ENCODE assay signal across 9 mouse cellular contexts in genomic region chr16:30389210-30389684, GRCm38 (mm10). TPM values are rescaled to one million over a fixed set of nuclear protein-coding genes. Genes with fewer than 3 reads are reported as not detected.
DNase-seq lines count a peak whose midpoint lies in the region; ATAC-seq and TF ChIP-seq lines count a peak whose summit lies in the region.
"Had no signal": no experiment of that assay in that cellular context is flagged by ENCODE, and none has a peak within 500 bp of the region (broad histone marks: within the 10 kb centered on the region; RNA-seq: fewer than 3 reads in every experiment).

No protein-coding gene starts in this region.

- H3K9me3 ChIP-seq in hindbrain, embryonic 12.5 days (replicated peaks): no peaks in the 10 kb centered on the region
- H3K9me3 ChIP-seq in limb, embryonic 12.5 days: peaks cover 7% of the 10 kb centered on the region; the same call in 1 of the 2 replicates
- H3K9me3 ChIP-seq in midbrain, embryonic 11.5 days (ENCODE audit: control insufficient read depth, low read length): no peaks in the 10 kb centered on the region

- WGBS in hindbrain, embryonic 12.5 days: 7% methylated on average over 17 of the region's 17 CpGs
- 5% methylated on average over 17 of the region's 17 CpGs for WGBS in limb, embryonic 12.5 days
- 6% methylated on average over 17 of the region's 17 CpGs for WGBS in midbrain, embryonic 11.5 days
- WGBS in spleen, adult 2 months: 3% methylated on average over 17 of the region's 17 CpGs

- H3K4me2 ChIP-seq in hindbrain, embryonic 12.5 days (replicated peaks): peak overlapping the region; percentile 95
- H3K4me2 ChIP-seq in limb, embryonic 12.5 days: peak overlapping the region; percentile 92
- H3K4me2 ChIP-seq in midbrain, embryonic 11.5 days: peak overlapping the region; percentile 95

- TF ChIP-seq CTCF in embryonic fibroblast, embryonic 13.5 days (IDR thresholded peaks at IDR 0.05; ENCODE audit: borderline replicate concordance, insufficient read depth, low read length): no peak
- TF ChIP-seq CTCF in spleen, adult 2 months (IDR thresholded peaks at IDR 0.05; ENCODE audit: extremely low read depth, insufficient read depth, insufficient read length, insufficient replicate concordance): no peak

- peaks cover 8% of the 10 kb centered on the region for H3K4me1 ChIP-seq in embryonic fibroblast, embryonic 13.5 days (ENCODE audit: control insufficient read depth, insufficient read depth, low read length)
- H3K4me1 ChIP-seq in hindbrain, embryonic 12.5 days: peaks cover 20% of the 10 kb centered on the region
- H3K4me1 ChIP-seq in limb, embryonic 12.5 days (replicated peaks): peaks cover 20% of the 10 kb centered on the region
- H3K4me1 ChIP-seq in midbrain, embryonic 11.5 days (ENCODE audit: control insufficient read depth, insufficient read depth, low read length): peaks cover 9% of the 10 kb centered on the region
- H3K4me1 ChIP-seq in spleen, adult 2 months (ENCODE audit: control insufficient read depth, insufficient read depth, insufficient read length): peaks cover 13% of the 10 kb centered on the region; the same call in 1 of the 2 replicates

- peak; percentile 7; the same call in 1 of the 2 replicates for ATAC-seq in hindbrain, embryonic 12.5 days (ENCODE audit: low FRiP score)
- ATAC-seq in limb, embryonic 12.5 days (ENCODE audit: insufficient number of reproducible peaks, insufficient read depth, low FRiP score, low TSS enrichment, low read depth): no peak
- ATAC-seq in midbrain, embryonic 11.5 days (ENCODE audit: low FRiP score): peak; percentile 18

- no peaks in the 10 kb centered on the region for H3K36me3 ChIP-seq in hindbrain, embryonic 12.5 days
- H3K36me3 ChIP-seq in limb, embryonic 12.5 days: peaks cover 7% of the 10 kb centered on the region
- no peaks in the 10 kb centered on the region for H3K36me3 ChIP-seq in midbrain, embryonic 11.5 days (ENCODE audit: control insufficient read depth, insufficient read depth, low read length)
- no peaks in the 10 kb centered on the region for H3K36me3 ChIP-seq in spleen, adult 2 months (ENCODE audit: control insufficient read depth, insufficient read depth, low read length)

- H3K4me3 ChIP-seq in embryonic fibroblast, embryonic 13.5 days (ENCODE audit: insufficient read depth, low read length): peak overlapping the region; percentile 54
- peak overlapping the region; percentile 94 for H3K4me3 ChIP-seq in hindbrain, embryonic 12.5 days
- H3K4me3 ChIP-seq in limb, embryonic 12.5 days (replicated peaks): peak overlapping the region; percentile 97
- H3K4me3 ChIP-seq in midbrain, embryonic 11.5 days (ENCODE audit: low read depth, low read length): peak overlapping the region; percentile 97
- peak overlapping the region; percentile 94 for H3K4me3 ChIP-seq in spleen, adult 2 months (ENCODE audit: extremely low read depth, insufficient read depth, insufficient read length)

- H3K9ac ChIP-seq in hindbrain, embryonic 12.5 days: peak overlapping the region; percentile 96
- peak overlapping the region; percentile 95; the same call in 1 of the 2 replicates for H3K9ac ChIP-seq in limb, embryonic 12.5 days (replicated peaks)
- peak overlapping the region; percentile 91 for H3K9ac ChIP-seq in midbrain, embryonic 11.5 days (ENCODE audit: low read length)

- no peak for TF ChIP-seq POLR2A in embryonic fibroblast, embryonic 13.5 days (IDR thresholded peaks at IDR 0.05; ENCODE audit: low read depth, low read length)
- TF ChIP-seq POLR2A in spleen, adult 2 months (IDR thresholded peaks at IDR 0.05; ENCODE audit: low read depth, low read length): no peak

- H3K27me3 ChIP-seq in hindbrain, embryonic 12.5 days: no peaks in the 10 kb centered on the region
- no peaks in the 10 kb centered on the region for H3K27me3 ChIP-seq in limb, embryonic 12.5 days
- H3K27me3 ChIP-seq in midbrain, embryonic 11.5 days (ENCODE audit: control insufficient read depth, insufficient read depth, low read length): peaks cover 2% of the 10 kb centered on the region; the same call in 1 of the 2 replicates
- no peaks in the 10 kb centered on the region for H3K27me3 ChIP-seq in spleen, adult 2 months (ENCODE audit: control insufficient read depth, insufficient read depth, low read length)
- H3K27me3 ChIP-seq: Patski had no signal

- peak; percentile 70 for DNase-seq in embryo, embryonic 10 days (ENCODE audit: low spot score)
- no peak for DNase-seq in embryo, embryonic 9.5 days (ENCODE audit: extremely low spot score)
- DNase-seq in adrenal gland, postnatal 36 days: peak; percentile 21 to 53
- peak; percentile 92 for DNase-seq in midbrain, embryonic 11.5 days (ENCODE audit: low spot score, missing footprints)
- DNase-seq in spleen, adult 2 months (ENCODE audit: low read depth in 1 of 2, low spot score in 2 of 2): peak; percentile 47 to 67

- H3K27ac ChIP-seq in embryonic fibroblast, embryonic 13.5 days (ENCODE audit: insufficient read depth, low read length): peak overlapping the region; percentile 36; the same call in 1 of the 2 replicates
- peak overlapping the region; percentile 57 for H3K27ac ChIP-seq in hindbrain, embryonic 12.5 days
- peak overlapping the region; percentile 78 for H3K27ac ChIP-seq in limb, embryonic 12.5 days
- H3K27ac ChIP-seq in midbrain, embryonic 11.5 days (ENCODE audit: low read depth, low read length): no peak overlapping the region; the same call in 1 of the 2 replicates
- H3K27ac ChIP-seq in spleen, adult 2 months (ENCODE audit: insufficient read depth, low read length): peak overlapping the region; percentile 95

RNA-seq across cellular contexts. Expression of gene Atp13a3, which starts 16.5 kb away (rescaled TPM):
- total RNA-seq in adrenal gland, postnatal 36 days (2021): 10 to 100 TPM; 89.6 to 92.1 TPM
- 103 and 135 TPM in 2 replicates for polyA plus RNA-seq in embryonic fibroblast, embryonic 13.5 days (2011; ENCODE audit: insufficient read length, low read depth, missing spikeins)
- polyA plus RNA-seq in hindbrain, embryonic 12.5 days (2016; fragmentation: Nextera tagmentation; extraction: Ambion mirVana): 14.6 and 14.8 TPM in 2 replicates
- polyA plus RNA-seq in limb, embryonic 12.5 days (2016; fragmentation: Nextera tagmentation; extraction: Ambion mirVana): 13.2 and 14.4 TPM in 2 replicates
- polyA plus RNA-seq in midbrain, embryonic 11.5 days (2014; fragmentation: Nextera tagmentation; extraction: Ambion mirVana): 11.0 and 11.1 TPM in 2 replicates
- 13.4 and 15.3 TPM in 2 replicates for polyA plus RNA-seq in spleen, adult 2 months (2012; rRNA removed)
